Mouse (Mus musculus): ENCODE results near the gene Slmap. TPM values are rescaled to one million over a fixed set of nuclear protein-coding genes. Genes with fewer than 3 reads are reported as not detected.
A peak's percentile ranks its signal among the peaks of the same experiment; 100 is the strongest.
"Not testable (repeated sequence)": the region's sequence is repeated elsewhere in the genome, so short reads cannot be mapped to it uniquely, and the experiment has no call there.

Gene Slmap
- polyA plus RNA-seq, 1 experiment from 2014 or later = 31.4 TPM

DNA sequence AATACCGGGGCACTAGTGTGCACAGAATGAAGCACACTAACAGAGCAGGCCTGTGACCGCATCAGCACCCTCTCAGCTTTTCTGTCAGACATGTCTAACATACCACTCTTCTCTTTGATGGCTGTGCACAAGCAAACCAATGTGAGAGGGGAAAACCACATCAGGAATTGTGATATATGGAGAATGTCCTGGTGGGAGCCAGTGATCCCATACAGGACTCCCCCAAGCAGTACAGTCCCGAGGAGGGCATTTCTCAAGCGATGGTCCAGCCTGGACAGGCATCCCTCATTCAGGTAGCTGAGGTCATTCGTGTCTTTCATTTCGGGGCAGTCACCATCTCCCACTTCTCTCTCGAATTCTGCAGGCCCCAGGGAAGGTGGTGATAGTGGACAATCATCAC is 128.0 kb downstream of the Slmap start:
- DNase-seq = no peak
- no peak overlapping the region for H3K27ac ChIP-seq (ENCODE audit: low read depth)
- peaks cover 3% of the 10 kb centered on the region; the same call in 1 of the 2 replicates for H3K36me3 ChIP-seq (ENCODE audit: insufficient read depth)
- H3K4me1 ChIP-seq (ENCODE audit: insufficient read depth) = no peaks in the 10 kb centered on the region
- no peak overlapping the region for H3K4me3 ChIP-seq (ENCODE audit: low read depth, low read length)
- 93% methylated on average over 7 of the region's 7 CpGs for WGBS
- no peaks in the 10 kb centered on the region for H3K9me3 ChIP-seq (ENCODE audit: low read depth, low read length)
- no peak overlapping the region for H3K9ac ChIP-seq
- ATAC-seq (ENCODE audit: insufficient read depth) = no peak
- no peak for TF ChIP-seq CTCF (IDR thresholded peaks at IDR 0.05; ENCODE audit: low read depth)
- H3K4me2 ChIP-seq = no peak overlapping the region
- H3K27me3 ChIP-seq (ENCODE audit: insufficient read depth, low read length) = no peaks in the 10 kb centered on the region

DNA sequence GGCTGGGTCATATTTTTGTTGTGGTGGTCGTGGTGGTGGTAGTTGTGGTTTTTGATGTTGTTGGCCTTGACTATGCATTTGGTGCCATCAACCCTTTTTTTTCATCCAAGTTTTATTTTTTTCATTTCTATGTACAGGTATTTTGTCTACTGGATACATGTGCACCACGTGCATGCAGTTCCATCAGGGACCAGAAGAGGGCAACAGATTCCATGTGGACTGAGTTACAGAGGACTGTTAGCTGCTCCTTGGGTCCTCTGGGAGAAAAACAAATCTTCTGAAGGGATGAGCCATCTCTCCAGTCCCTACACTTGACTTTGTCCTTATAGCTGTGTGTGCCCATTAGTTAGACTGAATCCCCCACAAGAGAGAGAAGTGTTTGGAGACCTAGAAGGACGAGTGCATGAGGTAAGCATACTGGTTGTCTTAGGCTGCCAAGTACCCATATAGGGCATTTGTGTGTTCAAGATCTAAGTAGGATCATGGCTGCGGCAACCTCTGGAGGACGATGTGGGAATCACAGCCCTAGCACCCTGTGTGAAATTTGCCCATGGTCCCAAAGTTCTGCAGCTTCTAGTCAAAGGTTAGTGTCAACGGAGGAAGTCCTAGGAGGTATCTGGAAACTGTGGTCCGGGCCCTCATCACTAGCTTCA is 136.1 kb downstream of the Slmap start:
- Histone ChIP-seq H3K9ac (no peak overlapping the region), H3K36me3 (ENCODE audit: insufficient read depth) (no peaks in the 10 kb centered on the region), H3K27ac (ENCODE audit: low read depth) (no peak overlapping the region), H3K9me3 (ENCODE audit: low read depth, low read length) (no peaks in the 10 kb centered on the region), H3K4me3 (ENCODE audit: low read depth, low read length) (no peak overlapping the region), H3K27me3 (ENCODE audit: insufficient read depth, low read length) (no peaks in the 10 kb centered on the region), H3K4me2 (no peak overlapping the region), H3K4me1 (ENCODE audit: insufficient read depth) (no peaks in the 10 kb centered on the region)
- TF ChIP-seq CTCF (IDR thresholded peaks at IDR 0.05; ENCODE audit: low read depth) = peak; percentile 13
- ATAC-seq (ENCODE audit: insufficient read depth) (no peak), DNase-seq (no peak)
- WGBS = 89% methylated on average over 7 of the region's 7 CpGs

- WGBS = 88% methylated on average over 13 of the region's 13 CpGs
- Histone ChIP-seq H3K36me3 (ENCODE audit: insufficient read depth) (no peaks in the 10 kb centered on the region), H3K9ac (no peak overlapping the region), H3K27ac (ENCODE audit: low read depth) (no peak overlapping the region), H3K9me3 (ENCODE audit: low read depth, low read length) (no peaks in the 10 kb centered on the region), H3K4me2 (no peak overlapping the region), H3K4me3 (ENCODE audit: low read depth, low read length) (no peak overlapping the region), H3K27me3 (ENCODE audit: insufficient read depth, low read length) (no peaks in the 10 kb centered on the region), H3K4me1 (ENCODE audit: insufficient read depth) (no peaks in the 10 kb centered on the region)
- no peak for ATAC-seq (ENCODE audit: insufficient read depth)
- no peak for DNase-seq
- no peak for TF ChIP-seq CTCF (IDR thresholded peaks at IDR 0.05; ENCODE audit: low read depth)
Observed at GRCm38 (mm10) chr14:26391866-26392265, 142.9 kb downstream of the Slmap start.

DNA sequence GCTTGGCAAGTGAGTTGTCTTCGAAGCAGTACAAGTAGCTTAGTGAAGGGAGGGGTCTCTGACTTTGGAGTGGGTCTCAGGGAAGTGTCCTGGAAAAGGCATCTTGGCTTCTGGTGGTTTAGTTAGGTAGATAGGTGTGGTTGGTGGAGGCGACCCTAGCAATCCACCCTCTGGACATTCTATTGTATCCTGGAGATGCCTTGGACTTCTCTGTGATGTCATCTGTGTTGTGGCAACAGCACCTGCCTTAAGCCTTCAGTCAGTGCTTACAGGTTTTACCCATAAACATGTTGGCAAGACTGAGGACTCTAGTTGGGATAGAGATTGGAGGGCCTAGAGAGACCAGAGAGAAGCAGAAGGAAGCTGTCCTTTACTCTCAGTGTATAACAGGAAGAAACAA is 145.8 kb downstream of the Slmap start:
- H3K9me3 ChIP-seq (ENCODE audit: low read depth, low read length); DNase-seq; H3K27ac ChIP-seq (ENCODE audit: low read depth); ATAC-seq (ENCODE audit: insufficient read depth); H3K4me3 ChIP-seq (ENCODE audit: low read depth, low read length); H3K27me3 ChIP-seq (ENCODE audit: insufficient read depth, low read length); H3K4me2 ChIP-seq; H3K4me1 ChIP-seq (ENCODE audit: insufficient read depth); H3K9ac ChIP-seq; H3K36me3 ChIP-seq (ENCODE audit: insufficient read depth): not testable (repeated sequence)
- 90% methylated on average over 2 of the region's 2 CpGs for WGBS

DNA sequence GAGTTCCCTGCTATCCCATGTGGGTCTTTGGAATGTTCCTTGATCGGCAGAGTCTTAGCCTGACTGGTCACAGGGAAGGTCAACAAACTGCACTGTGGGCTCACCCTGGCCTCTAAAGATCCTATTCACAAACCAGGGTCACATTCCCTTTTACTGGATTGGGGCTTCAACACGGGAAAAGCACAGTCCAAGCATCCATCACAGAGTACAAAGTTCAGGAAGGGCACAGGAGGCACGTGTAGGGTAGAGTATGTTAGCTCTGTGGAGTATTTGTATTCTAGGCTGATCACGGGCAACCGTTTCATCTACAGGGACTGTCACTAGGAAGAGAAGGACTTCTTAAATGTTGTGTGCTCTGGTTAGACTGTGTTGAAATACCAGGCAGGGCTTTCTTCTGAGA is 147.7 kb downstream of the Slmap start:
- H3K4me3 ChIP-seq (ENCODE audit: low read depth, low read length); H3K9ac ChIP-seq; DNase-seq; H3K36me3 ChIP-seq (ENCODE audit: insufficient read depth); H3K4me2 ChIP-seq; H3K27me3 ChIP-seq (ENCODE audit: insufficient read depth, low read length); H3K9me3 ChIP-seq (ENCODE audit: low read depth, low read length); H3K4me1 ChIP-seq (ENCODE audit: insufficient read depth); ATAC-seq (ENCODE audit: insufficient read depth); H3K27ac ChIP-seq (ENCODE audit: low read depth): not testable (repeated sequence)
- WGBS = 46% methylated on average over 5 of the region's 5 CpGs

- not testable (repeated sequence) for H3K4me1 ChIP-seq (ENCODE audit: insufficient read depth); H3K36me3 ChIP-seq (ENCODE audit: insufficient read depth); H3K4me3 ChIP-seq (ENCODE audit: low read depth, low read length); H3K9me3 ChIP-seq (ENCODE audit: low read depth, low read length); H3K9ac ChIP-seq; H3K27me3 ChIP-seq (ENCODE audit: insufficient read depth, low read length); ATAC-seq (ENCODE audit: insufficient read depth); H3K4me2 ChIP-seq; H3K27ac ChIP-seq (ENCODE audit: low read depth); DNase-seq
- WGBS = 83% methylated on average over 2 of the region's 2 CpGs
Observed at GRCm38 (mm10) chr14:26385659-26386058, 149.1 kb downstream of the Slmap start.

DNA sequence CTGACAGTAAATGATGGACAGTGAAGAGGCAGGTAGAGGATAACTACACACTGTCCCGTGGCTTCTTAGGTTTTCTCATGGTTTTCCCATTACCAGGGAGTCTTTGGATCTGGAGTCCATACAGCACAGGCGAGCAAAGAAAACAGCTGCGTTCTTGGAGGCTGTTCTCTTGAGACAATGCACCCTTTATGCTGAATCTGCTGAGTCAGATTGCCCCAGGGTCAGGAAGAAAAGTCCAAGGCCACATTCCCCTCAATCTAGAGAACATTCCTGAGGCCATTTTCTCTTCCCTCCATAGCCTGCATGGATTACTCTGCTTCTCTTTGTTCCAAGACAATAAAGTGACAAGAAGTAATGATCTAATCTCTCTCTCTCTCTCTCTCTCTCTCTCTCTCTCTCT is 155.7 kb downstream of the Slmap start:
- no peak for DNase-seq
- Histone ChIP-seq H3K4me2 (no peak overlapping the region), H3K4me3 (ENCODE audit: low read depth, low read length) (no peak overlapping the region), H3K9ac (no peak overlapping the region), H3K36me3 (ENCODE audit: insufficient read depth) (no peaks in the 10 kb centered on the region), H3K27me3 (ENCODE audit: insufficient read depth, low read length) (no peaks in the 10 kb centered on the region), H3K27ac (ENCODE audit: low read depth) (no peak overlapping the region), H3K9me3 (ENCODE audit: low read depth, low read length) (no peaks in the 10 kb centered on the region), H3K4me1 (ENCODE audit: insufficient read depth) (no peaks in the 10 kb centered on the region)
- TF ChIP-seq CTCF (IDR thresholded peaks at IDR 0.05; ENCODE audit: low read depth) = no peak
- 51% methylated on average over 3 of the region's 3 CpGs for WGBS
- ATAC-seq (ENCODE audit: insufficient read depth) = no peak

DNA sequence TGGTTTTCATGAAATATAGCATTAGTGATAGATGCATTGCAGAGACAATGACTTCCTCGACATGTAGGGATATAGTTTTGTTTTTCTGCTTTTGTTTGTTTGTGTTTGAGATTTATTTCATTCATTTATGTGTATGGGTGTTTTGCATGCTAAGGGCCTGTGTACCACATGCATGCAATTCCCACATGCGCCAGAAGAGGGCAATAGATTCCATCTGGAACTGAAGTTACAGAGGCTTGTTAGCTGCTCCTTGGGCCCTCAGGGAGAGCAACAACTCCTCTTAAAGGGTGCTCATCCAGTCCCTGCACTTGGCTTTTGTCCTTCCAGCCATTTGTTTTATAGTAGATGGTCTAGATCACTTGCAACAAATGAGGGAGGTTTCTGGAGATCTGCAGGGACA is 158.1 kb downstream of the Slmap start:
- no peaks in the 10 kb centered on the region for H3K36me3 ChIP-seq (ENCODE audit: insufficient read depth)
- 2% methylated on average over 2 of the region's 2 CpGs for WGBS
- no peak for ATAC-seq (ENCODE audit: insufficient read depth)

More for the DNA sequence above, 158.1 kb downstream of the Slmap start:
- no peaks in the 10 kb centered on the region for H3K4me1 ChIP-seq (ENCODE audit: insufficient read depth)
- peak; percentile 90 for TF ChIP-seq CTCF (IDR thresholded peaks at IDR 0.05; ENCODE audit: low read depth)
- H3K27me3 ChIP-seq (ENCODE audit: insufficient read depth, low read length) = no peaks in the 10 kb centered on the region
- H3K9me3 ChIP-seq (ENCODE audit: low read depth, low read length) = no peaks in the 10 kb centered on the region
- H3K4me2 ChIP-seq = no peak overlapping the region
- no peak overlapping the region for H3K4me3 ChIP-seq (ENCODE audit: low read depth, low read length)
- peak; percentile 91 for DNase-seq
- no peak overlapping the region for H3K27ac ChIP-seq (ENCODE audit: low read depth)
- H3K9ac ChIP-seq = no peak overlapping the region

Other genes starting within 250 kb of the Slmap start
- 38.9 and 39.1 TPM in 2 replicates for gene Dennd6a, start 38.9 kb upstream of the Slmap start, polyA plus RNA-seq (2014; fragmentation: Nextera tagmentation; extraction: Ambion mirVana)
- 586 and 611 TPM in 2 replicates for gene Arf4, start 103.1 kb upstream of the Slmap start, polyA plus RNA-seq (2014; fragmentation: Nextera tagmentation; extraction: Ambion mirVana)
- gene Pde12, start 135.0 kb upstream of the Slmap start, polyA plus RNA-seq (2014; fragmentation: Nextera tagmentation; extraction: Ambion mirVana) = 10.6 and 11.5 TPM in 2 replicates
- 0.11 and 0.15 TPM in 2 replicates for gene Dnah12, start 158.3 kb upstream of the Slmap start, polyA plus RNA-seq (2014; fragmentation: Nextera tagmentation; extraction: Ambion mirVana)